Mouse (Mus musculus) regulatory T cell (primary cell): Measurements from ENCODE around the gene Zfp963.

Experiments used
- in situ Hi-C: fragments of 300-600 bp; cut with MboI, MseI; formaldehyde crosslinking; loops from one replicate; pipeline ENCODE4 v1.15.1; 2025; ENCODE audit warnings: high pct_unique_total_duplicates

The Zfp963 gene

DNA sequence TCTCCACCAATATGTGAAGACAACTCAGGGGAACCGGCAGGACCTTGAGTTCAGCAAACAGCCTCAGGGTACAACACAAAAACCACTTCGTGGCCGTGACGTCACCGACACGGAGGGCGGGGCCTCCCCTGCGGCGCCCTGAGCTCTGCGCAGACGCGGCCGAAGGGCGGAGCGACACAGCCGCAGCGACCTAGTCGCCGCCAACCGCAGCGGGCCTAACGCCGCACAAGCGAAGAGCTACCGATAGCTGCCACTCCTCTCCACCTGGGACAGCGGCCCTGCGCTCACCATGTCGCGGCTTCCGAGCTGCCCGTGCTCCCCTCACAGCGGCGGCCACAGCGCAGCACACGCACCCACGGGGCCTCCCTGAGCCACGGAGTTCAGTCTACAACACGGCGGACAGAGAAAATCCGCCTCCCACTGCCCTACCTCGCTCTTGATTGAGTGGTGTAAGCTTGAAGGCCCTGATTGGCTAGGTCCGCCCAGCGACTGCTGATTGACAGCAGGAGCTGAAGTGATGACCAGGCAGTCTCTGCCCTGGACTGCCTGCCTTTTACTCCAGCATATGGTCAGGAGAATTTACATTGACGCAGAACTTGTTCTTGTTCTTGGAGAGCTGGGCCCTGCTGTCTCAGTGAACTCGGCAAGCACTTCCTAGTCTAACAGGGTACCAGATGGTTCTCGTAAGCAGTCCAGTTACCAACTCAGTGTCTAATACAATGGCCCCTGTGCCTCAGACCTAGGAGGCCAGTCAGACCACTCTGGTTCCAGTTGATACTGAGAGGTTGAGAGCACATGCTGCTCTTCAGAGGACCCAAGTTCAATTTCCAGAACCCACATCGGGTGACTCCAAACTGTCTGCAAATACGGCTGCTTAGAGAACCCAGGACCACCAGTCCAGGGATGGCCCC, at the start of gene Zfp963:
TSS of gene Zfp963 (minus strand) at position 427 of the 911 bp plus-strand sequence.
- in situ Hi-C loops, result no loop called here

DNA sequence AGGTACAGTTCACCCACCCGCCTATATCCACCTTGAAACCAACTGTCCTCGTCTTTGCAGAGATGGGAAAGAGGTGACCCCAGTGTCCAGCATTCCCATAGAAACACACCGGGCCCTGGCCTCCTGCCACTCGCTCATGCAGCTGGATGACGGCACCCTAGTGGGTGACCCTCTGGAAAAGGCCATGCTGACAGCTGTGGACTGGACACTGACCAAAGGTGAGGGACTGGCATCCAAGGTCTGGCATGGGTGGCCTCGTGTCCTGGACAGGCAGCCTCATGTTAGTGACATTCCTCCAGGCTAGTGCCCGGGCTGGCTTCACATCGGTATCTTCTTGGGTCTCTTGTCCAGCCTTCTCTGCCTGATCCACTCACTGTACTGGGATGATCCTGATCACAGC, 49.5 kb upstream of the Zfp963 start:
- in situ Hi-C loops, result no loop called here

DNA sequence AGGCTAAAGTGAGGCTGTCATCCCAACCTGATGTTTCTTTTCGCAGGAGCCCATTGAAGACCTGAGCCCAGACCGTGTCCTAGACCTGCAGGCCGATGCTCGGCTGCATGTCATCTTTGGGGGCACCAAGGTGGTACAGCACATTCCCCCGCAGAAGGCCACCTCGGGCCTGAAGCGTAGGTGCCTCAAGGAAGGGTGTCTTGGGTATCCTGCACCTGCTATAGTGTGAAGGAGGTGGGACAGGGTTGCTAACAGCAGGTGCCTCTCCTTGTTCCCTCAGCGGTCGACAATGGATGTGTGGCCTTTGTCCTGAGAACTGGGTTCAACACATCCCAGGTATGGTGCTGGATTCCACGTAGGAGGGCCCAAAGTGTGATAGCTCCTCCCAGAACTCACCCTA, 47.9 kb upstream of the Zfp963 start:
- in situ Hi-C loops, result no loop called here

- in situ Hi-C loops, result no loop called here
Observed at GRCm38 (mm10) chr8:69796721-69797345, 47.1 kb upstream of the Zfp963 start.

- in situ Hi-C loops, result no loop called here
Observed at GRCm38 (mm10) chr8:69794901-69795300, 45.1 kb upstream of the Zfp963 start.

DNA sequence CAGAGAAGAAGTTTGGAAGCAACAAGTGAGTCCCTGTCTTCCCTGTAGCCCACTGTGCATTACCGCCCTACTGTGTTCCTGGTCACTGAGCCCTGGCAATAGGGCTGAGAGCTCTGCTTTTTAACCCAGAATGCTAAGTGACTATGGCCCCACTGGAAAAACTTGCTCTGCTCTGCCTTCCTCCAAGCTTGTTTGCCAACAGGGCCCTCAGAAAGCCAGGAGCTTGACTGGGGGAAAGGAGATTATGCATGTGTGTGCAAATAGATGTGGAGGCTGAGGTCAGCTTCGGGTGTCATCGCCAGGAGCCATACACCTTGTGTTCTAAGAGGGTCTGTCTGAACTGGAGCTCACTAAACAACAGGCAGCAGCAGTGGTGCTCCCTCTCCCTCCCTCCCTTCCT, 44.3 kb upstream of the Zfp963 start:
- in situ Hi-C loops, result no loop called here

- in situ Hi-C loops, result no loop called here
Observed at GRCm38 (mm10) chr8:69793666-69794065, 43.9 kb upstream of the Zfp963 start.

GRCm38 (mm10) chr8:69791415-69792068, 41.8 kb upstream of the Zfp963 start:
- in situ Hi-C loops, result no loop called here

- in situ Hi-C loops, result no loop called here
Observed at GRCm38 (mm10) chr8:69790773-69791367, 41.1 kb upstream of the Zfp963 start, which contains the start of the genes Atp13a1 and Zfp866. Gene Atp13a1, plus strand, starts transcription at chr8:69791163. Gene Zfp866, minus strand, starts transcription at chr8:69791178.

- in situ Hi-C loops, result no loop called here
Observed at GRCm38 (mm10) chr8:69790364-69790763, 40.6 kb upstream of the Zfp963 start.

DNA sequence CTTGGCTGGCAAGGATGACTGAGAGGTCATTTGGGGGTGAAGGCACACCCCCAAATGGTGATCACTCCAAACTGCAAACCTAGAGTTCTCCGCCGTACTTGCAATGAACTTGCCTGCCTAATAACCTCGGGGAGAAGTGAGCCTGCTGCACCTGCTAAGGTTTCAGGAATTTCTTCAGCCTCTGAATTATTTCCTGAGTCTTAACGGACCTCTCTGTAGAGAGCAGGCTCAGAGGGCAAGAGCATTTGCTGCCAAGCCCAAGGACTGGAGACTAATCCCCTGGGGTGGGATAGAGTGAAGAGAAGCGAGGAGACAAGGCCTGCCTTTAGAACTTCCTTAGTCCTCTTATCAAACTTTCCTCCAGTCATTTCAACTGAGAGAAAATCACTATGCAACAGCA, 40.0 kb upstream of the Zfp963 start:
- in situ Hi-C loops, result no loop called here

- in situ Hi-C loops, result no loop called here
Observed at GRCm38 (mm10) chr8:69789105-69789504, 39.3 kb upstream of the Zfp963 start.

GRCm38 (mm10) chr8:69777111-69777510, 27.3 kb upstream of the Zfp963 start:
- in situ Hi-C loops, result no loop called here

DNA sequence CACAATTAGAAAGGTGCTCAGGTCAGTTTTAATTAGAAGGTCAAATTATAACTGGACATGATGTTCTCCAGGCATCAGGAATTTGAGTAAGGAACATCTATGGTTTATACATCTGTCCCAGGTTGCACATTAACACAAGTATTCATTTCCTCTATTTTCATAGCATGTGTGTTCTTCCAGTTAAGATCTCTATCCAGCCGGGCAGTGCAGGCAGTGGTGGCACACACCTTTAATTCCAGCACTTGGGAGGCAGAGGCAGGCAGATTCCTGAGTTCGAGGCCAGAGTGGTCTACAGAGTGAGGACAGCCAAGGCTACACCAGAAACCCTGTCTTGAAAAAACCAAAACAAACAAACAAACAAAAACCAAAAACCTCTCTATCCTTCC, 25.4 kb upstream of the Zfp963 start:
- in situ Hi-C loops, result no loop called here

- in situ Hi-C loops, result no loop called here
Observed at GRCm38 (mm10) chr8:69774503-69775148, 24.9 kb upstream of the Zfp963 start, which contains the start of gene Gm20422. Gene Gm20422, minus strand, starts transcription at chr8:69774886.

DNA sequence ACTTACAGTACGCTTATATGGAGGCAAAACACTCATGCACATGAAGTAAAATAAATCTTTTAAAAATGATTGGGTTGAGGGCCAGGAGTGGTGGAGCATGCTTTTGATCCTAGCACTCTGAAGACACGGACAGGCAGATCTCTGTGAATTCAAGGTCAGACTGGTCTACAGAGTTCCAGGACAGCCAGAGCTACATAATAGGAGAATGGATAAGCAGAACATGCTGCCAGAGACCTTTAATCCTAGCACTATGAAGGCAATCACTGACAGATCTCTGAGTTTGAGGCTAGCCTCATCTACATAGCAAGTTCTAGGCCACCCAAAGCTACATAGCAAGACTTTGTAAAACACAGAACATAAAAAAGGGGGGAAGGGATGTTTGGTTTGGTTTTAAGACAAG, 22.3 kb upstream of the Zfp963 start:
- in situ Hi-C loops, result no loop called here

DNA sequence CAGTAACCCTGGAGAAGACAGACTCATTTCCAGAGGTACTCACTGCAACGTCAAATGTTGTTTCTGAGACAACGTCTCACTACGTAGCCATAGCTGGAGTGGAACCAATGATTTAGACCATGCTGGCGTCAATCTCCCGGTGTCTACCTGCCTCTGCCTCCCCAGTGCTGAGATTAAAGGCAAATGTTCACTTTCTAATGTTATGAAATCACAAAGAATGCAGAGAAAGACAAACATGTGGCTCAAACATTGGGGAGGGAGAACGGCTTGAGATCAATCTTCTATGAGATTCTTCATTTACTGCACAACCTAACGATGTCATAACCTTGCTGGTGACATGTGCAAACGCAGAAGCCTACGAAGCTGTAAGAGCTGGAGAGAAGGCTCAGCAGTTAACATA, 21.5 kb upstream of the Zfp963 start:
- in situ Hi-C loops, result no loop called here

- in situ Hi-C loops, result no loop called here
Observed at GRCm38 (mm10) chr8:69761814-69762445, 12.2 kb upstream of the Zfp963 start.

GRCm38 (mm10) chr8:69758316-69758715, 8.5 kb upstream of the Zfp963 start:
- in situ Hi-C loops, result no loop called here

DNA sequence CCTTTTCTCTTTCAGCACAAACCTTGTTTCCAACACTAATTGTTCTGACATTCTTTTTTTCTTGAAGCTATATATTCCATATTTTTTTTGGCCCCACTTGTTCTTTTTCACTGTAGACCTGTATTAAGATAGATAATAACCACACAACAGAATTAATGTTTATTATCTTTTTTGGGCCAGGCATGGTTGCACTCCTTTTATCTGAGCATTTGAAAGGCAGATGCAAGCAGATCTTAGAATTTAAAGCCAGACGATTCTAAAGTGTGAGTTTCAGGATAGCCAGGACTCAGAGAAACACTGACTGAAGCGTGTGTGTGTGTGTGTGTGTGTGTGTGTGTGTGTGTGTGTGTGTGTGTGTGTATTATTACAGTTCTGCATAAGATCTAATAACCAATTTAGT, 2.7 kb upstream of the Zfp963 start:
- in situ Hi-C loops, result no loop called here

DNA sequence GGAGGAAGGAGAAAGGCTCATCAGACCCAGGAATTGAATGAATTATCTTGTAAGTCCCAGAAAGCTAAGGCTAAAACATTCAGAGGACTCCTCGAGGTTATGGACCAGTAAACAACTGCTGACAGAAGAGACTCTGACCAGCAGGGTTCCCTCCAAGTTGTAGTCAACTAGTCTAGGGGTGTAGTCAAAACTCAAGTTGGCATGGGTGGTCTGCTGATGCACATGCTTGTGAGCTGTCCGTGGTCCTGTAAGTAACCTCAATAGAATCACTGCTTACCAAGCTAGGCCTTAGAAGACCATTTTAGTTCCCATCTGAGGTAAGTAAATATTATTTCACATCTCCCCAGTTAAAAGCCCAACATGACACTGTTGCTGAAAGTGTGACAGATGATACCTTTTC, 8.5 kb downstream of the Zfp963 start:
- in situ Hi-C loops, result no loop called here
